Mouse (Mus musculus) monocyte, adult 5-6 weeks (primary cell): ENCODE measurements around the gene Cbfa2t3. TPM values are rescaled to one million over a fixed set of nuclear protein-coding genes. Genes with fewer than 3 reads are reported as not detected.

Experiments used
- ATAC-seq: fragments of 153-309, 156-312 bp; replicated peaks from 2 replicates; pipeline ENCODE4 v1.8.0; 2017; ENCODE audit warnings: mild to moderate bottlenecking; ENCODE audit not compliant: low TSS enrichment, insufficient number of reproducible peaks, severe bottlenecking, poor library complexity, low FRiP score
- total RNA-seq: library from RNA; stranded (forward); fragments of 200-1000, 200-491, 200-594 nt; gene quantifications from 3 replicates; pipeline ENCODE4 v1.2.3, GENCODE M21; 2017

Gene Cbfa2t3
- total RNA-seq, 1 experiment from 2014 or later = 21.2 TPM

GRCm38 (mm10) chr8:122593240-122593639 lies 105.7 kb downstream of the Cbfa2t3 start:
- peak; percentile 57 for ATAC-seq

DNA sequence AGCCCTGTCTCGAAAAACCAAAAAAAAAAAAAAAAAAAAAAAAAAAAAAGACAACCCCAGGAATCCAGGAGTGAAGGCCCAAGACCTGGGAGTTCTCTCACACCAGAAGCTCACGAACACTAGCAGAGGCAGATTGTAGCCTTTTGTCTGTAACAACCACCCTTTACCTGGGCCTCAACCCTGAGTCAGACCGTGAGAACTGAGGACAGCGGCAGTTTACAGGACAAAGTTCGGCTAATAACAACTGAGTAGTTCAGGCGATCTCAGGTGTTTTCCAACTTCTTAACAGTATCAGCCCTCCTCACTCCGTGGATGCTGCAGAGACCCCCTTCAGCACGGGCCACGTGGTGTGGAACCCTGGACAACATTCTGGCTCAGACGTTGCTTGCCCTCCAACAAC lies 112.2 kb downstream of the Cbfa2t3 start:
- ATAC-seq = no peak

DNA sequence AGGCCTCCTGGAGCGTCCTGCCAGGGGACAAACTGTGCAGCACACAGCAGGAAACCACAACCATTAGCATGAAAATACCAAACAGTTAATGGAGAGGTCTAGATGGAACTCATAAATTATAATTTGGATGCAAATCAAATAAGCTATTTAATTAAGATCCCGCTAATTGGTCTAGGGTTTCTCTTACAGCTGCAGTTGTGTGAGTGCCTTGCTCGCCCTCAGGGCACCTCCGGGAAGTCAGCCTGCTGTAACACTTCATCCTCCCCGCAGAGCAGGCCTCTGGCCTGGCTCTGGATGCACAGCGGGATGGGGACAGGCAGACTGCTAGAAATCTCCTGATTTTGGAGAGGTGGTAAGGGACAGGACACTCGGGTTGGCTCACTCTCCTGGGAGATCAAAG lies 112.7 kb downstream of the Cbfa2t3 start:
- no peak for ATAC-seq

GRCm38 (mm10) chr8:122585411-122585891 lies 113.5 kb downstream of the Cbfa2t3 start:
- ATAC-seq = peak; percentile 45

DNA sequence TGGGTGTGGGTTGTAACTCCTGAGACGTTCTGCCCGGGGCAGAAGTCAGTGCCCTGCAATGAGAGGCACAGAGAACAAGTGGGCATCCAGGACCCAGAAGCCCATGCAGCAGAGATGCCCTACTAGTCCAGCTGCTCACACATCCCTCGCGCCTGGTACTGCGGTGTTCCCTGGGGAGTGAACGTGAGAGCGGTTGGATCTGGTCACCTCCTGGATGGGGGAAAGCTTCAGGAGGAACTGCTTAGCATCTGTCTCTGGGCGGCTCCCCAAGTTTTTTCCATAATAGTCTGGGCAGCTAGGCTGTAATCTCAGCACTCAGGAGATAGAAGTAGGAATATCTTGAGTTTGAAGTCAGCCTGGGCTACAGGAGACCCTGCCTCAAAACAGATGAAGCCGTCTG lies 113.9 kb downstream of the Cbfa2t3 start:
- no peak for ATAC-seq

GRCm38 (mm10) chr8:122580926-122581325 lies 118.0 kb downstream of the Cbfa2t3 start:
- ATAC-seq = no peak

DNA sequence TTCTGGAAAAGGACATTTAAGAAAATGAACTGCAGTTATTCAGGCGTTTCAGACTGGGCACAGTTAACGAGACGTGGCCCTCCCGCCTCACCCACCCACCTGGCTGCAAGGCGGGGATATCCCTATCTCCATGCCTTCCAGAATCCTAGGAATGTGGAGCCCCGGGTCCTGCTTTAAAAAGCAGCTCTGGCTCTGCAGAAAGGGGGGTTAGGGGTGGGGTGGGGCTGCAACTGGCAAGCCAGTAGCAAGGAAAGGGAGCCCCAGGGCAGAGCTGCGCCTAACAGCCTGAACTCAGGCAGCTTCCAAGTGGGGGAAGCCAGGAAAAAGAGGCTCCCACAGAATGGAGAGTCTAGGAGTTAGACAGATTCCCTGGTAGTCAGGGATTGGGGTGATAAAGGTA lies 119.7 kb downstream of the Cbfa2t3 start:
- ATAC-seq = no peak

DNA sequence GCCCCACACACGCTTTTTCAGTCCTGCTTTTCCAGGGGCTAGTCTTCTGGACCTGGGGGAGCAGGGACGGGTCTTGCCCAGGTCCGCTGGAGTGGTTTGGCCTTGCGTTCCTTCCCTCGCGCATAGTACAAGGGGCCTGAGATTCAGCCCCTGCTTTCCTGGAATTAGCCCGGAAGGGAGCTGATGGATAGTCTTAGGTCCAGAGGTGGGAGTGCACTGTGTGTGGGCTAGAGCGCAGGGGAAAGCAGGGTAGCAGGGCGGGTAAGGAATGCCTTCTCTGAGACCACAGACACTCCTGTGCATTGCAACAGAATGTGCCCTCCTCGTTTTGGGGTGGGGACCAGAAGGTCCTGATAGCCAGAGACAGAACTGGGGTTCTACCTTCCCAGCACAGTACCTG lies 121.8 kb downstream of the Cbfa2t3 start:
- no peak for ATAC-seq

DNA sequence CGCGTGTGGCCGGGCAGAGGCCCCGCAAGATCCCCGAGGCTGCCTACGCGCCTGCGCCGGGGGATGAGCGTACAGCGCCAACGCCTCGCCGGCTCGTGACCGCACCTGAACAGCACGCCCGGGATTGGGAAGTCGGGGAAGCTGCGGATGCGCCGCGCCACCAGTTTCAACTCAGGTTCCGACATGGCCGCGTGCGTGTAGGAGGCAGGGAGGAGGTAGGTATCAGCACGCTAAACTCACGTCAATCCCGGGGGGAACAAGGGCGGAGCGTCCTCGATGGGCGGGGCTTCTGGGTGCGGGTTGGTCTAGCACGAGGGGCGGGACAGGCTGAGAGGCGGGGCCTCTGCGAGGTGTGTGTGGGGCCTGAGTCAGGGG lies 122.3 kb downstream of the Cbfa2t3 start, which contains the start of gene Aprt:
Aprt (minus strand) TSS at position 262 of the 375 bp plus-strand sequence.
- ATAC-seq = peak; percentile 82

GRCm38 (mm10) chr8:122575735-122576647 lies 122.9 kb downstream of the Cbfa2t3 start:
- ATAC-seq = 0 out of 2 replicates have a peak, but pooled peaks have one; percentile 9

DNA sequence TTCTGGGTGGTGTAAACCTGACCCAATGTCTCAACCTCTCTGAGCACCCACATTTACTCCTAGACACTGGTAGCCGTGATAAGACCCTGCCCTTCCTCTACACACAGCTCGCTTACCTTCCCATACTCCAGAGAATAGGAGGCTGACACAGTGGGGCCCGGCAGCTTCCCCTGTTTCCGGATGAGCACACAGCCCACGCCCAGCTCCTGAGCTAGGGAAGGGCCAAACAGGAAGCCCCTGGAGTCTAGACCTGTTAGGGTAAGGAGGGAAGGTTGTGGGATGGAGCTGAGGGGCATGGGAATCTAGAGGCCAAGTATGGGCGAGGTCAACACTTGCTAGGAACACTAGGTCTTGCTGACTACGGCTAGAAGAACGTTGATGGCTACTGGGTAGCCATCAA lies 123.6 kb downstream of the Cbfa2t3 start:
- no peak for ATAC-seq

Other genes starting within 250 kb of the Cbfa2t3 start
- 1.6 TPM in 1 of 3 replicates, not detected in the others for gene Snai3, start 238.4 kb downstream of the Cbfa2t3 start, total RNA-seq
- 96.0 to 108 TPM (median 106 TPM) in 3 replicates for gene Rnf166, start 223.0 kb downstream of the Cbfa2t3 start, total RNA-seq
- 10.3 to 24.8 TPM (median 12.1 TPM) in 3 replicates for gene Ctu2, start 223.0 kb downstream of the Cbfa2t3 start, total RNA-seq
- 31.7 to 76.2 TPM (median 45.9 TPM) in 3 replicates for gene Piezo1, start 147.8 kb downstream of the Cbfa2t3 start, total RNA-seq
- 11.1 to 24.4 TPM (median 12.4 TPM) in 3 replicates for gene Cdt1, start 131.1 kb downstream of the Cbfa2t3 start, total RNA-seq
- gene Aprt, start 122.2 kb downstream of the Cbfa2t3 start, total RNA-seq = 30.5 to 53.3 TPM (median 49.7 TPM) in 3 replicates
- gene Galns, start 87.6 kb downstream of the Cbfa2t3 start, total RNA-seq = 9.9 to 15.0 TPM (median 12.4 TPM) in 3 replicates
- gene Trappc2l, start 87.5 kb downstream of the Cbfa2t3 start, total RNA-seq = 19.5 to 35.7 TPM (median 20.3 TPM) in 3 replicates
- gene Pabpn1l, start 76.4 kb downstream of the Cbfa2t3 start, total RNA-seq = not detected in 3 replicates
- 2.6 to 6.0 TPM (median 4.1 TPM) in 3 replicates for gene Acsf3, start 76.4 kb upstream of the Cbfa2t3 start, total RNA-seq
- gene Cdh15, start 148.9 kb upstream of the Cbfa2t3 start, total RNA-seq = not detected in 3 replicates